Mouse (Mus musculus) embryonic fibroblast, embryonic 13.5 days (primary cell): Measurements from ENCODE around the gene Fcnb.

Experiments used
- CTCF ChIP-seq: IDR thresholded peaks from 2 replicates; pipeline ENCODE4 v1.5.1; 2011; ENCODE audit warnings: mild to moderate bottlenecking, control low read depth, low read length, moderate library complexity, borderline replicate concordance; ENCODE audit not compliant: insufficient read depth
- POLR2A ChIP-seq: IDR thresholded peaks from 2 replicates; pipeline ENCODE4 v1.6.1; 2011; ENCODE audit warnings: low read depth, mild to moderate bottlenecking, control low read depth, low read length, moderate library complexity

- no peak for TF ChIP-seq CTCF
- no peak for TF ChIP-seq POLR2A
Measured at GRCm38 (mm10) chr2:28084768-28085167, at the start of gene Fcnb.
